Mouse (Mus musculus): ENCODE results near the gene Sec61g.

DNA sequence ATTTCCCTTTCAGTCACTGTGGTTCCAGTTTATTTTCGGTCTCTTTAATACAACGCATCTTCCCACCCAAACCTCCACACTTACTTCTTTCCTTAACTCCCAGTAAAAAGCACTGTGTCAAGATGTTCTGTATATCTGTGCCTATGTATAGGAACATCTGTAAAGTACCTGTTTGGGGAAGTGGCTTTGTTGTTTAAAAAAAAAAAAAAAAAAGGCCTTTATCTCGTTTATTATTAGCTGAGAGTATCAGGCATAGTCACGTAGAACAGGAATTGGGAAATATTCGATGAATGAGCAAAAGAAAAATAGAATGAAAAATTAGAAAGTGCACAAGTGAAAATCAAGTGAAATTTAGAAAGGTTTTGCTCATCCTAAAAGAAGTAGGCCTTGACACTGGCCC, 19.5 kb upstream of the Sec61g start:
- no peak for TF ChIP-seq CTCF (IDR thresholded peaks at IDR 0.05; ENCODE audit: extremely low read depth, insufficient read length, insufficient replicate concordance, low read depth, low read length)
- TF ChIP-seq POLR2A (IDR thresholded peaks at IDR 0.05; ENCODE audit: low read depth, low read length), result no peak

Data from small intestine, adult 2 months (tissue).